Mouse (Mus musculus): ENCODE results near the gene Dpyd. TPM values are rescaled to one million over a fixed set of nuclear protein-coding genes. Genes with fewer than 3 reads are reported as not detected.

Dpyd gene
- polyA plus RNA-seq, 1 experiment from 2014 or later: 2.0 TPM

GRCm38 (mm10) chr3:119056144-119056543 is 494.2 kb downstream of the Dpyd start:
- H3K4me3 ChIP-seq: no peak overlapping the region
- no peak for DNase-seq (ENCODE audit: low spot score)
- WGBS: 74% methylated on average over 1 of the region's 1 CpGs

GRCm38 (mm10) chr3:119063214-119063613 is 501.3 kb downstream of the Dpyd start:
- DNase-seq (ENCODE audit: low spot score): no peak
- Histone ChIP-seq H3K36me3 (no peaks in the 10 kb centered on the region), H3K27ac (no peak overlapping the region), H3K4me1 (no peaks in the 10 kb centered on the region), H3K27me3 (ENCODE audit: insufficient read depth, poor library complexity, severe bottlenecking) (no peaks in the 10 kb centered on the region), H3K9me3 (no peaks in the 10 kb centered on the region), H3K4me3 (no peak overlapping the region)
- 71% methylated on average over 4 of the region's 4 CpGs for WGBS

More at GRCm38 (mm10) chr3:119056144-119056543, 494.2 kb downstream of the Dpyd start:
- Histone ChIP-seq H3K9me3 (no peaks in the 10 kb centered on the region), H3K27me3 (ENCODE audit: insufficient read depth, poor library complexity, severe bottlenecking) (no peaks in the 10 kb centered on the region), H3K4me1 (no peaks in the 10 kb centered on the region), H3K36me3 (no peaks in the 10 kb centered on the region), H3K27ac (no peak overlapping the region)

DNA sequence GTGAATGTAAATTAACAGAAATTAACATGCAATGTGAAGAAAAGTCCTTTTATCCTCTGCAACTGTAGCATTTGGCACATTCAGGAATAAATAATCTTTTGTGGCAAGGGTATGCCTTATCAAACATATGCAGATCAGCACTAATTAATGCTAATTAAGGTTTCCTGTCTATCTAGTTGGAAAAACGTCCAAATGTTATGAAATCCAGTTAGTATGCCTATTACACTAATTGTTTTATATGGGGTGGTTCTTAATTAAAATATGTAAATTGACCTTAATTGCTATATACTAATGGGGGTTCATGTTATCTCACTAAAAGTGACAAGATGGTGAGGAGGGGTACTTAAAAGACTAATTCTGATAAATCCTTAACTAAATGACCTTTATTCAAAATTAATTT is 501.7 kb downstream of the Dpyd start:
- Histone ChIP-seq H3K4me3 (no peak overlapping the region), H3K9me3 (no peaks in the 10 kb centered on the region), H3K27me3 (ENCODE audit: insufficient read depth, poor library complexity, severe bottlenecking) (no peaks in the 10 kb centered on the region), H3K4me1 (no peaks in the 10 kb centered on the region), H3K27ac (no peak overlapping the region), H3K36me3 (no peaks in the 10 kb centered on the region)
- DNase-seq (ENCODE audit: low spot score): no peak
- WGBS: 23% methylated on average over 1 of the region's 1 CpGs

GRCm38 (mm10) chr3:119064746-119065145 is 502.8 kb downstream of the Dpyd start:
- no peak overlapping the region for H3K4me3 ChIP-seq
- WGBS: 85% methylated on average over 7 of the region's 7 CpGs
- H3K4me1 ChIP-seq: no peaks in the 10 kb centered on the region
- H3K9me3 ChIP-seq: no peaks in the 10 kb centered on the region
- H3K27me3 ChIP-seq (ENCODE audit: insufficient read depth, poor library complexity, severe bottlenecking): no peaks in the 10 kb centered on the region
- no peak overlapping the region for H3K27ac ChIP-seq
- no peak for DNase-seq (ENCODE audit: low spot score)
- H3K36me3 ChIP-seq: no peaks in the 10 kb centered on the region

DNA sequence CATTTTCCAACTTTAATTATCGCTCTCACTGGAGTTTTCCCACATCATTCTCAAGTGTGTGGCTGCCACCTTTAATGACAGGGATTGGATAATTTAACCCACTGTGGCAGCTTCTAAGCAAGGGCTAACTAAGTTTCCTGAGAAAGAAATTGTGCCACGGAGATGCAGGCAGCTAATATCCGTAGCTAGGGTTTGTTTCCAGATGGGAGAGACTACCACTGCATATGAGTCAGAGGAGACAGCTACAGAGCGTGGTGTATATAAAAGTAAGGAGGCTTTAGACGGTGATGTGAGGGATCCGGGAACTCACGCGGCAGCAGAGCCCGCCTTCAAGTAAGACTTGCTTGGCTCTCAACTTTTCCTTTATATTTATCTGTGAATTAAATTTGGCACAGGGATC is 505.3 kb downstream of the Dpyd start:
- H3K27ac ChIP-seq: no peak overlapping the region
- no peaks in the 10 kb centered on the region for H3K4me1 ChIP-seq
- no peak for DNase-seq (ENCODE audit: low spot score)
- 80% methylated on average over 9 of the region's 9 CpGs for WGBS
- H3K4me3 ChIP-seq: no peak overlapping the region
- no peaks in the 10 kb centered on the region for H3K27me3 ChIP-seq (ENCODE audit: insufficient read depth, poor library complexity, severe bottlenecking)
- H3K9me3 ChIP-seq: no peaks in the 10 kb centered on the region
- H3K36me3 ChIP-seq: no peaks in the 10 kb centered on the region

GRCm38 (mm10) chr3:119086618-119087017 is 524.7 kb downstream of the Dpyd start:
- Histone ChIP-seq H3K27ac (no peak overlapping the region), H3K4me3 (no peak overlapping the region), H3K36me3 (no peaks in the 10 kb centered on the region), H3K4me1 (no peaks in the 10 kb centered on the region), H3K9me3 (no peaks in the 10 kb centered on the region), H3K27me3 (ENCODE audit: insufficient read depth, poor library complexity, severe bottlenecking) (no peaks in the 10 kb centered on the region)
- 84% methylated on average over 1 of the region's 1 CpGs for WGBS
- DNase-seq (ENCODE audit: low spot score): no peak

GRCm38 (mm10) chr3:119095223-119095886 is 533.4 kb downstream of the Dpyd start:
- no peak for DNase-seq (ENCODE audit: low spot score)
- H3K4me3 ChIP-seq: no peak overlapping the region
- no peaks in the 10 kb centered on the region for H3K36me3 ChIP-seq
- H3K27me3 ChIP-seq (ENCODE audit: insufficient read depth, poor library complexity, severe bottlenecking): no peaks in the 10 kb centered on the region
- no peaks in the 10 kb centered on the region for H3K4me1 ChIP-seq
- H3K9me3 ChIP-seq: no peaks in the 10 kb centered on the region
- 83% methylated on average over 5 of the region's 5 CpGs for WGBS
- no peak overlapping the region for H3K27ac ChIP-seq

GRCm38 (mm10) chr3:119126003-119126402 is 564.1 kb downstream of the Dpyd start:
- WGBS: 63% methylated on average over 2 of the region's 2 CpGs
- Histone ChIP-seq H3K36me3 (no peaks in the 10 kb centered on the region), H3K4me3 (no peak overlapping the region), H3K27ac (no peak overlapping the region), H3K27me3 (ENCODE audit: insufficient read depth, poor library complexity, severe bottlenecking) (no peaks in the 10 kb centered on the region), H3K4me1 (no peaks in the 10 kb centered on the region), H3K9me3 (no peaks in the 10 kb centered on the region)
- DNase-seq (ENCODE audit: low spot score): no peak

GRCm38 (mm10) chr3:119128076-119128475 is 566.1 kb downstream of the Dpyd start:
- H3K9me3 ChIP-seq: no peaks in the 10 kb centered on the region
- no peaks in the 10 kb centered on the region for H3K4me1 ChIP-seq
- H3K4me3 ChIP-seq: no peak overlapping the region
- no peak overlapping the region for H3K27ac ChIP-seq
- WGBS: 59% methylated on average over 1 of the region's 1 CpGs
- H3K27me3 ChIP-seq (ENCODE audit: insufficient read depth, poor library complexity, severe bottlenecking): no peaks in the 10 kb centered on the region
- no peak for DNase-seq (ENCODE audit: low spot score)
- no peaks in the 10 kb centered on the region for H3K36me3 ChIP-seq

DNA sequence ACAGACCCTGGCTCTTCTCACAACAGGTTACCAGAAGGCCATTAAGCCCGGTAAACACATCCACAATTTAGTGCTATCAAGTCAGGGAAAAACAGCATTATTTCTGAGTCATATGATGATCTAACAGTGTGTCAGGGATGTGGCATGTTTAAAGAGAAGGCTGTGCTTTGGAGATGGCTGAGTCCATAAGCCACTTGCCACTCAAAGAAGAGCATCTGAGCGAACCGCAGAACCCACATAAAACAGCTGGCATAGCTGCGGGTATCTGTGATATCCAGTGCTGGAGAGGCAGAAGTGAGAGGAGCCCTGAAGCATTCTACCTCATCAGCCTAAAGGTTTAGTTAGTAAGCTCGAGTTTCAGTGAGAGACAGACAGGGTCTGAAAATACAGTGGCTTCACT is 581.1 kb downstream of the Dpyd start:
- peaks cover 6% of the 10 kb centered on the region for H3K9me3 ChIP-seq
- no peaks in the 10 kb centered on the region for H3K4me1 ChIP-seq
- no peak overlapping the region for H3K4me3 ChIP-seq
- H3K27ac ChIP-seq: no peak overlapping the region
- 73% methylated on average over 5 of the region's 5 CpGs for WGBS
- no peaks in the 10 kb centered on the region for H3K36me3 ChIP-seq
- H3K27me3 ChIP-seq (ENCODE audit: insufficient read depth, poor library complexity, severe bottlenecking): no peaks in the 10 kb centered on the region
- no peak for DNase-seq (ENCODE audit: low spot score)

DNA sequence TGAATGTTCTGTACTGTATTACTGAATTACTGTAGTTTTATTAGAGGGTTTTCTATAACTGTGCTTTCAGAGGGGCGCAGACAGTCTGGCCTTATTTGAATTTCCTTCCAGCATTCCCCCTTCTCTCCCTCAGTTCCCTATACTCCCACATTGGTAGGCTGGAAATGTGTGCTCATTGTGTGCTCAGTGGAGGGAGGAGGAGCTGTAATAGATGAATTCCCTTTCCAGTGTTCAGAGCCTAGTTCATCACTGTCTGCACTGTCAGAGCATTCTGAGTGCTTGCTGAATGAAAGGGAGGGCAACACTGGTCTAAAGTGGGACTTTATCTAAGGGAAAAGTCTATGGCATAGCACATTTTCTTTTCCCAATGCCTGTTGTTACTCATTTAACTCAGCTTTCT is 582.9 kb downstream of the Dpyd start:
- Histone ChIP-seq H3K27ac (no peak overlapping the region), H3K9me3 (peaks cover 6% of the 10 kb centered on the region), H3K27me3 (ENCODE audit: insufficient read depth, poor library complexity, severe bottlenecking) (no peaks in the 10 kb centered on the region), H3K36me3 (no peaks in the 10 kb centered on the region), H3K4me1 (no peaks in the 10 kb centered on the region), H3K4me3 (no peak overlapping the region)
- WGBS: 97% methylated on average over 1 of the region's 1 CpGs
- DNase-seq (ENCODE audit: low spot score): no peak

GRCm38 (mm10) chr3:119154604-119155444 is 592.9 kb downstream of the Dpyd start:
- WGBS: 59% methylated on average over 17 of the region's 17 CpGs
- no peak for DNase-seq (ENCODE audit: low spot score)

GRCm38 (mm10) chr3:119158670-119159069 is 596.7 kb downstream of the Dpyd start:
- WGBS: 83% methylated on average over 4 of the region's 4 CpGs
- Histone ChIP-seq H3K9me3 (no peaks in the 10 kb centered on the region), H3K4me3 (no peak overlapping the region), H3K27me3 (ENCODE audit: insufficient read depth, poor library complexity, severe bottlenecking) (no peaks in the 10 kb centered on the region), H3K4me1 (no peaks in the 10 kb centered on the region), H3K27ac (no peak overlapping the region), H3K36me3 (no peaks in the 10 kb centered on the region)
- DNase-seq (ENCODE audit: low spot score): no peak

More at GRCm38 (mm10) chr3:119154604-119155444, 592.9 kb downstream of the Dpyd start:
- no peaks in the 10 kb centered on the region for H3K27me3 ChIP-seq (ENCODE audit: insufficient read depth, poor library complexity, severe bottlenecking)
- H3K9me3 ChIP-seq: no peaks in the 10 kb centered on the region
- H3K27ac ChIP-seq: no peak overlapping the region
- H3K4me3 ChIP-seq: no peak overlapping the region
- no peaks in the 10 kb centered on the region for H3K36me3 ChIP-seq
- H3K4me1 ChIP-seq: no peaks in the 10 kb centered on the region
